Mouse (Mus musculus) macrophage (primary cell): ENCODE results near the gene Stk39. TPM values are rescaled to one million over a fixed set of nuclear protein-coding genes. Genes with fewer than 3 reads are reported as not detected.

Source experiments
- H3K27ac ChIP-seq: fragments of 350-480 bp; formaldehyde crosslinking; 2 replicates; pipeline ENCODE4 v1.9.0; 2021
- H3K36me3 ChIP-seq: fragments of 350-480 bp; formaldehyde crosslinking; 2 replicates; pipeline ENCODE4 v1.9.0; 2021; ENCODE audit errors: inconsistent target
- H3K4me3 ChIP-seq: fragments of 350-480 bp; formaldehyde crosslinking; 2 replicates; pipeline ENCODE4 v1.9.0; 2021; ENCODE audit errors: inconsistent target
- H3K79me2 ChIP-seq: fragments of 350-480 bp; formaldehyde crosslinking; 2 replicates; pipeline ENCODE4 v1.9.0; 2021; ENCODE audit errors: inconsistent target
- WGBS: methylation state at CpG from one replicate; pipeline ENCODE4 v1.1.7; 2026; ENCODE audit warnings: inconsistent platforms; ENCODE audit not compliant: missing documents; 5-methylcytosine and 5-hydroxymethylcytosine counted together
- polyA plus RNA-seq: library from polyadenylated mRNA; stranded (reverse); fragments of 250-400 nt; gene quantifications from 3 replicates; pipeline ENCODE4 v1.2.4, GENCODE M21; 2018; ENCODE audit warnings: inconsistent platforms

Gene Stk39
- polyA plus RNA-seq, 1 experiment from 2014 or later, result 0.34 TPM

GRCm38 (mm10) chr2:68467085-68467978, 4.7 kb downstream of the Stk39 start:
- Histone ChIP-seq H3K36me3 (no peaks in the 10 kb centered on the region), H3K4me3 (no peak overlapping the region), H3K79me2 (no peaks in the 10 kb centered on the region), H3K27ac (no peak overlapping the region)
- 91% methylated on average over 9 of the region's 9 CpGs for WGBS

GRCm38 (mm10) chr2:68466124-68467070, 5.7 kb downstream of the Stk39 start:
- no peak overlapping the region for H3K27ac ChIP-seq
- no peaks in the 10 kb centered on the region for H3K36me3 ChIP-seq
- no peaks in the 10 kb centered on the region for H3K79me2 ChIP-seq
- H3K4me3 ChIP-seq, result no peak overlapping the region
- 55% methylated on average over 18 of the region's 19 CpGs for WGBS

GRCm38 (mm10) chr2:68465266-68466123, 6.6 kb downstream of the Stk39 start:
- Histone ChIP-seq H3K4me3 (no peak overlapping the region), H3K27ac (no peak overlapping the region), H3K36me3 (no peaks in the 10 kb centered on the region), H3K79me2 (no peaks in the 10 kb centered on the region)
- whole genome bisulfite sequencing, result 59% methylated on average over 19 of the region's 19 CpGs

- Histone ChIP-seq H3K36me3 (no peaks in the 10 kb centered on the region), H3K79me2 (no peaks in the 10 kb centered on the region), H3K4me3 (no peak overlapping the region), H3K27ac (no peak overlapping the region)
- 93% methylated on average over 4 of the region's 4 CpGs for WGBS
These were observed 7.6 kb downstream of the Stk39 start for GRCm38 (mm10) chr2:68464456-68464855.

GRCm38 (mm10) chr2:68463801-68464200, 8.3 kb downstream of the Stk39 start:
- H3K27ac ChIP-seq, result no peak overlapping the region
- no peaks in the 10 kb centered on the region for H3K36me3 ChIP-seq
- WGBS, result 79% methylated on average over 3 of the region's 4 CpGs
- no peaks in the 10 kb centered on the region for H3K79me2 ChIP-seq
- no peak overlapping the region for H3K4me3 ChIP-seq

- WGBS, result 92% methylated on average over 5 of the region's 5 CpGs
These were observed 14.0 kb downstream of the Stk39 start for GRCm38 (mm10) chr2:68458115-68458514.

GRCm38 (mm10) chr2:68457455-68458032, 14.5 kb downstream of the Stk39 start:
- Histone ChIP-seq H3K79me2 (no peaks in the 10 kb centered on the region), H3K36me3 (no peaks in the 10 kb centered on the region), H3K27ac (no peak overlapping the region), H3K4me3 (no peak overlapping the region)
- WGBS, result 85% methylated on average over 6 of the region's 6 CpGs

More at GRCm38 (mm10) chr2:68458115-68458514, 14.0 kb downstream of the Stk39 start:
- no peaks in the 10 kb centered on the region for H3K79me2 ChIP-seq
- H3K36me3 ChIP-seq, result no peaks in the 10 kb centered on the region
- no peak overlapping the region for H3K27ac ChIP-seq
- H3K4me3 ChIP-seq, result no peak overlapping the region

- no peak overlapping the region for H3K27ac ChIP-seq
- H3K4me3 ChIP-seq, result no peak overlapping the region
- no peaks in the 10 kb centered on the region for H3K36me3 ChIP-seq
- 83% methylated on average over 6 of the region's 6 CpGs for WGBS
- H3K79me2 ChIP-seq, result no peaks in the 10 kb centered on the region
These were observed 15.2 kb downstream of the Stk39 start for GRCm38 (mm10) chr2:68456899-68457298.

GRCm38 (mm10) chr2:68452379-68452778, 19.7 kb downstream of the Stk39 start:
- H3K4me3 ChIP-seq, result no peak overlapping the region
- no peak overlapping the region for H3K27ac ChIP-seq
- H3K36me3 ChIP-seq, result no peaks in the 10 kb centered on the region
- no peaks in the 10 kb centered on the region for H3K79me2 ChIP-seq
- 91% methylated on average over 4 of the region's 4 CpGs for WGBS

- Histone ChIP-seq H3K27ac (no peak overlapping the region), H3K79me2 (no peaks in the 10 kb centered on the region), H3K4me3 (no peak overlapping the region), H3K36me3 (no peaks in the 10 kb centered on the region)
- WGBS, result 92% methylated on average over 8 of the region's 10 CpGs
These were observed 24.0 kb downstream of the Stk39 start for GRCm38 (mm10) chr2:68448035-68448434.

- H3K27ac ChIP-seq, result no peak overlapping the region
- no peak overlapping the region for H3K4me3 ChIP-seq
- H3K36me3 ChIP-seq, result no peaks in the 10 kb centered on the region
- no peaks in the 10 kb centered on the region for H3K79me2 ChIP-seq
- WGBS, result 91% methylated on average over 6 of the region's 6 CpGs
These were observed 28.9 kb downstream of the Stk39 start for GRCm38 (mm10) chr2:68443141-68443540.

GRCm38 (mm10) chr2:68442113-68442717, 29.9 kb downstream of the Stk39 start:
- H3K27ac ChIP-seq, result no peak overlapping the region
- no peaks in the 10 kb centered on the region for H3K36me3 ChIP-seq
- H3K79me2 ChIP-seq, result no peaks in the 10 kb centered on the region
- WGBS, result 92% methylated on average over 5 of the region's 5 CpGs
- H3K4me3 ChIP-seq, result no peak overlapping the region

GRCm38 (mm10) chr2:68439614-68440013, 32.5 kb downstream of the Stk39 start:
- WGBS, result 93% methylated on average over 9 of the region's 9 CpGs
- Histone ChIP-seq H3K36me3 (no peaks in the 10 kb centered on the region), H3K79me2 (no peaks in the 10 kb centered on the region)

More at GRCm38 (mm10) chr2:68439614-68440013, 32.5 kb downstream of the Stk39 start:
- H3K4me3 ChIP-seq, result no peak overlapping the region
- no peak overlapping the region for H3K27ac ChIP-seq
